Mouse (Mus musculus): ENCODE data around the gene Trim47.
"Not testable (repeated sequence)": the region's sequence is repeated elsewhere in the genome, so short reads cannot be mapped to it uniquely, and the experiment has no call there.

Gene Trim47

GRCm38 (mm10) chr11:116107777-116108285 lies 19.2 kb downstream of the Trim47 start:
- no peak for DNase-seq (ENCODE audit: low read depth in 1 of 2, low spot score in 2 of 2)

GRCm38 (mm10) chr11:116106963-116107776 lies 19.8 kb downstream of the Trim47 start:
- DNase-seq (ENCODE audit: low read depth in 1 of 2, low spot score in 2 of 2): no peak

GRCm38 (mm10) chr11:116106154-116106962 lies 20.7 kb downstream of the Trim47 start:
- DNase-seq (ENCODE audit: low read depth in 1 of 2, low spot score in 2 of 2): no peak

DNA sequence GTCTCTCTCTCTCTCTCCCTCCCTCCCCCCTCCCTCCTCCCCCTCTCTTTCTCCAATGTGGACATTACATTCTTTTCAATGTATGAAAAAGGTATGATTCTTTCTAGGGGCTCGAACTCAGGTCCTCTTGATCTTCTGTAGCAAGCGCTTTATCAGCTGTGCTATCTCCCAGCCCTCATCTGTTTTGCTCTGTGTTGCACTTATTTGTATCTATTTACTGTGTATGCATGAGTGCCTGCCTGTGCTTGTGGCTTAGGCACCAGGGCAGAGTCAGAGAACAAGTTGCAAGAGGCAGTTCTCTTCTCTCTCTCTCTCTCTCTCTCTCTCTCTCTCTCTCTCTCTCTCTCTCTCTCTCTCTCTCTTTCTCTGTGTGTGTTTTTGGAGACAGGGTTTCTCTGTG lies 21.9 kb downstream of the Trim47 start:
- no peak for DNase-seq (ENCODE audit: low read depth in 1 of 2, low spot score in 2 of 2)

DNA sequence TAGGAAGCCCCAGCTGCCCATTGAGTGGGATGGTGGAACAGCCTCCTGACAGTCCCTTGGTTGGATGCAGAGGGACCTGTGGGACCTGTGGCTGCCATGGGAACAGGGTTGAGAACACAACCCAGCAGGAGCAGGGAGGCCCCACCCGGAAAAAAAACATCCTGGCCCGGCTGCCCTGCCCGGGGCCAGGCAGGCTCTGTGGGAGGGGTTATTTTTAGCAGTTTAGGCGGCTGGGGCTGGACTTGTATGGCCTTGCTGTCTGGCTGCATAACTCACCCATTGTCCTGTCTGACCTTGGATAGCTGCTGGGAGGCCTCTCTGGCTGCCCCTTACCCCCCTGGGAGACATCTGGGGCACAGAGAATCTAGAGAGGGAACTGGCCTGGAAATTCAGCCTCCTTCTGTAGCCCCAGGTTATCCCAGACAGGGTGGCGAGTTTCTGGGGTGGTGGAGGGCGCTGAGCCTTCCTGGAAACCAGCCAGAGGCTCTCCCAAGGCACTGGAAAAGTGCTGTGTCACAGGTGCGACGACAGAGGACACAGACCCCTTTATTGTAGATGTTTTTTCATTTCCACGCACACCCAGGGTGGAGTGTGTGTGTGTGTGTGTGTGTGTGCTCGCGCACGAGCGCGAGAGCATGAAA lies 22.9 kb downstream of the Trim47 start:
- DNase-seq (ENCODE audit: low read depth in 1 of 2, low spot score in 2 of 2): no peak

GRCm38 (mm10) chr11:116103572-116103971 lies 23.4 kb downstream of the Trim47 start:
- no peak for DNase-seq (ENCODE audit: low read depth in 1 of 2, low spot score in 2 of 2)

GRCm38 (mm10) chr11:116102472-116102871 lies 24.5 kb downstream of the Trim47 start:
- no peak for DNase-seq (ENCODE audit: low read depth in 1 of 2, low spot score in 2 of 2)

DNA sequence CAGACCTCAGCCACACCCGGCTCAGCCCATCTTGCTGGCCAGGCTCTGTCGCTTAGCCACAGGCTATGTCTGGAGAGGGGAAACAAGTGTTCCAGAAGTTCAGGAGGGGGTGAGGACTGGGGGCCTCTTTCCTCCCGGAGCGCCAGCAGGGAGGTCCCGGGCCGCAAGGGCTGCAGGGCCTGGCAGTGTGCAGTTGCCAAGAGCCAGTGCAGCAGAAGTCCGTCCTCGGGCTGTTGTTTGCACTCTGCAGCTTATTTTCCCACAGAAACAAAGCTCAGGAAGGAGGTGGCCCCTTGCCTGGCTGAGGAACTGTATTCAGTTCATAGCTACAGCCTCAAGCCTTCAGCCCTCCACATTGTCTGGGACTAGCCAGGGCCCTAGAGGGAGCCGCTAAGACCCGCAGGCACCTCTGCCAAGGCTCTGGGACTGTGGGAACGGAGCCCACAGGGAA lies 25.1 kb downstream of the Trim47 start:
- DNase-seq (ENCODE audit: low read depth in 1 of 2, low spot score in 2 of 2): no peak

DNA sequence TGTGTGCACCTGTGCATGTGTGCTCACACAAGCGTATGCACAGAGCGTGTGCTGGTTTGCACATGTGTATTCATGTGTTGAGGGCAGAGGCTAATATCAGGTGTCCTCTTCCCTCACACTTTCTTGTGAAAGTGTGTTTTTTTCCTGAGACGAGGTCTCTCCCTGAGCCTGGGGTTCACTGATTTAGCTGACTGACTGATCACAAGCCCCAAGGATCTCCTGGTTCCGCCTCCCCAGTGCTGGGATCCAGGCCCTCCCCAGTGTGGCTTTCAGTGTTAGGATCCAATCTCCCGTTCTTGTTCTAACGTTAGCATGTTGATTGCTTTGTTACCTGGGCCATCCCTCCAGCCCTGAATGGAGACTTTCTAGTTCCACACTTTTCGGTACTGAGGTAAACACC lies 26.2 kb downstream of the Trim47 start:
- no peak for DNase-seq (ENCODE audit: low read depth in 1 of 2, low spot score in 2 of 2)

- DNase-seq (ENCODE audit: low read depth in 1 of 2, low spot score in 2 of 2): no peak
These were observed 26.6 kb downstream of the Trim47 start for GRCm38 (mm10) chr11:116100385-116100784.

- DNase-seq (ENCODE audit: low read depth in 1 of 2, low spot score in 2 of 2): no peak
These were observed 27.5 kb downstream of the Trim47 start for GRCm38 (mm10) chr11:116099462-116099861.

- DNase-seq (ENCODE audit: low read depth in 1 of 2, low spot score in 2 of 2): no peak
These were observed 28.1 kb downstream of the Trim47 start for GRCm38 (mm10) chr11:116098711-116099460.

GRCm38 (mm10) chr11:116096213-116097108 lies 30.5 kb downstream of the Trim47 start:
- peak in 1 of 2 experiments; percentile 40 for DNase-seq (ENCODE audit: low read depth in 1 of 2, low spot score in 2 of 2)

DNA sequence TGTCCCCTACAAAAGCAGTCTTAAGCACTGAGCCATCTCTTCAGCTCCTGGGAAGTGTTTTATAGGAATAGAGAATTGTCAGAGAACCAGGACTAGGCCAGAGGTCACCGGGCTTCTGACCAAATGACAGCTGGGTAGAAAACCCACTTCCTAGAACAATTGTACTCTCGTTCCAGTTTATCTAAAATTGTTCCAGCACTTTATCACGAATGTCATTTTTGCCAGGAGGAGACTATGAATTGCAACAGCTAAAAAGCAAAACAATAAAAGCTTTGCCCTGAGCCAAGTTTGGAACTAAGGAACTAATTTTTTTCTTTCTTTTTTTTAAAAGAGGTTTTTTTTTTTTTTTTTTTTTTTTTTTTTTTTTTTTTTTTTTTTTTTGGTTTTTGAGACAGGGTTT lies 31.4 kb downstream of the Trim47 start:
- DNase-seq (ENCODE audit: low read depth in 1 of 2, low spot score in 2 of 2): no peak

- DNase-seq (ENCODE audit: low read depth in 1 of 2, low spot score in 2 of 2): no peak
These were observed 33.0 kb downstream of the Trim47 start for GRCm38 (mm10) chr11:116093771-116094565.

- not testable (repeated sequence) for DNase-seq (ENCODE audit: low read depth in 1 of 2, low spot score in 2 of 2)
These were observed 34.1 kb downstream of the Trim47 start for GRCm38 (mm10) chr11:116092959-116093358.

- DNase-seq (ENCODE audit: low read depth in 1 of 2, low spot score in 2 of 2): no peak
These were observed 35.4 kb downstream of the Trim47 start for GRCm38 (mm10) chr11:116091591-116091990.

DNA sequence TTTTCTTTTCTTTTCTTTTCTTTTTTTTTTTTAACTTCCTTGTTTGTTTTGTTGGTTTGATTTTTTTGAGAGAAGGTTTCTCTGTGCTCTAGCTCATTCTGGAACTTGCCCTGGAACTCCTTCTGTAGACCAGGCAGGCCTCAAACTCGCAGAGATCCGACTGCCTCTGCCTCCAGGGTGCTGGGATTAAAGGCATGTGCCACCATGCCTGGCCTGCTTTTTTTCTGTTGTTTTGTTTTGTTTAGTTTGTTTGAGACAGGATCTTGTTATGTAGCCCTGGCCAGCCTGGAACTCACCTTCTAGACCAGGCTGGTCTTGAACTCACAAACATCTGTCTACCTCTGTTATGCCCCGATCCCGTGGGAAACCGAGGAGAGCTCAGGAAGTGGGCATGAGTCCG lies 37.5 kb downstream of the Trim47 start:
- no peak for DNase-seq (ENCODE audit: low read depth in 1 of 2, low spot score in 2 of 2)
